Mouse (Mus musculus): ENCODE data around the gene Znfx1.

Gene Znfx1

DNA sequence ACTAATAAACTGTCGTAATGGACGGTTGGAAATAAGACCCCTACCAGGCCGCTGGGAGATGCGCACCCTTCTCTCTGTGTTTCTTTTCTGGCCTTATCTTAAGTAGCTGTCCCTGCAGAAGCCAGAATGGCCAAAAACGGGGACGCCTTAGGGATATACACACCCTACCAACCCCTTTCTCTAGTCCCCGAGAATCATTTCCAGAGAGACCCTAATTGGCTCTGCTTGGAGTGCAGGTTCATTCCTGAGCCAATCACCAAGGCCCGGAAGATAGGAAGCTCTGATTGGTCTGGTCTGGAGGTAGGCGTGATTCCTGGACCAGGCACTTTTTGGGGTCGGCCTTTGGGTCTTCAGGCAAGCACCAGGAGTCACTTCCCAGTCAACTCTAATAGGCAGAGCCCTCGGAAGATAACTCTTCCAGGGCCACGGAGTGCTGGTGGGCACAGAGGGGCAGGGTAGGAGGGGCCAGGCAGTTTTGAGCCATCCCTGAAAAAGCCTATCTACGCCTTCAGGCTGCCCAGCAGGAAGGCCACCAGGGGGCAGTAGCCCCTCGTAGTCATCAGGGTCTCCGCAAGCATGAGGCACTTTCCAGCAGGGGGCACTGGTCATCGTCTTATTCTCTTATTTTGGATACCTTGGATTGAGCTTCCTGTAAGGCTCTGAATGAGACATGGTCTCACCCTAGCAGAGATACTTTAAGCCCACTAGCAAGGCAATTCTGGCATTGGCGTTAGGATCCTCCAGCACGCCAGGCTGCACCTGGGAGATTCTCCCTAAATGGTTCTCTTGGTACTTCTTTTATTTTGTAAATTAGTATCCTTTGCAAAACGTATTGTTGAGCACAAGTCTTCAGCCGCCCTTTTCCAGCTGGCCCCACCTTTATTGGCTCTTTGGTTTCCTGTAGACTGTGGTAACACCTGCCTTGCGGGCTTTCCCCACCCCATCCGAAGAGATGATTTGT lies 9.1 kb upstream of the Znfx1 start:
- DNase-seq (ENCODE audit: low read depth in 1 of 2, low spot score in 2 of 2) = peak; percentile 74 to 87

DNA sequence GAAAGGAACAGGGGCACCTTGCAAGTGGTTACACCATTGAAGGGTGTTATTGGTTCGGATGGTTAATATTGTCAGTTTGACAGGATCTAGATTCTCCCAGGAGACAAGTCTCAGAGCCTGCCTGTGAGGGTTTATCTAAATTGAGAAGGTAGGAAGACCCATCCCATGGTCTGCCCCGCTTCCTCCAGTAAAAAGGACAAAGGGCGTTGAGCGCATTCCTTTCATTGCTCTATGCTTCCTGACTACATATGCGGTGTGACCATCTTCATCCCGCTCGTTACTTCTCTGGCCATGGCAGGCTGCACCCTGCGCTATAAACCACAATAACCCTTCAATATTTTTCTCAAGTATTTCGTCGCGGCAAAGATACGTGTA lies 8.4 kb upstream of the Znfx1 start:
- no peak for DNase-seq (ENCODE audit: low read depth in 1 of 2, low spot score in 2 of 2)

DNA sequence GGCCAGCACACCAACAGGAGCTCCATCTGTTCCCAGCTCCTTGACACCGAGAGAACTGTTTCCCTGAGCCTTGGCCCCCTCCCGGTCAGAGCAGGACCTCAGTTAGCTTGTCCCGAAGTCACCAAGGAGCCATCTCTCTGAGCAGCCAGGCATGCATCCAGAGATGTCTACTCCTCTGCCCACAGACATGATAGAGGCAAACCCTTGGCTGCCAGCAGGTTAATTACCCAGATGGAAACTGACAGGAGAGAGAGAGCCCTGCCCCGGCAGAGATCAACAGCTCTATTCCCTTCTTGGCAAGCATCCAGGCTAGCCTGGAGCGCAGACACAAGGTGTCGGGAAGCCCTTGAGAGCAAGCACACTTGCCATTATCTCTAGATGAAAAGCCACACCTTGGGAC lies 7.5 kb upstream of the Znfx1 start:
- DNase-seq (ENCODE audit: low read depth in 1 of 2, low spot score in 2 of 2) = no peak

DNA sequence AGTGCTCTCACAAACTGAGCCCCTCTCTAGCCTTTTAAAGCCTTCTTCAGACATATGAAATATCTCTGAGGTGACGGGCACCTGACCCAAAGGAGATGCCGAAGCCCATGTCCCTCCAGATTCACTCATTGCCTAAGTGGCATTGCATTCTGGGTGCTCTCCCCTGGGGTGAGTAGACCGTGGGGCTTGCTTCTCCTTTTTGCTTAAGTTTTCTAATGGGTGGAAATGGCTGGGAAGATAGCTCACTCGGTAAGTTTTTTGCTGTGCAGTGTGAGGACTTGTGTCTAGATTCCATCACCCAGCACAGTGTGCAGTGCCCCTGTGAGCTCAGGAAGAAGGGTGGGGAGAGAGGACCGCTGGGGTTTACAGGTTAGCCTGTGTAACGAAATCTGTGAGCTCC lies 4.8 kb upstream of the Znfx1 start:
- DNase-seq (ENCODE audit: low read depth in 1 of 2, low spot score in 2 of 2) = no peak

DNA sequence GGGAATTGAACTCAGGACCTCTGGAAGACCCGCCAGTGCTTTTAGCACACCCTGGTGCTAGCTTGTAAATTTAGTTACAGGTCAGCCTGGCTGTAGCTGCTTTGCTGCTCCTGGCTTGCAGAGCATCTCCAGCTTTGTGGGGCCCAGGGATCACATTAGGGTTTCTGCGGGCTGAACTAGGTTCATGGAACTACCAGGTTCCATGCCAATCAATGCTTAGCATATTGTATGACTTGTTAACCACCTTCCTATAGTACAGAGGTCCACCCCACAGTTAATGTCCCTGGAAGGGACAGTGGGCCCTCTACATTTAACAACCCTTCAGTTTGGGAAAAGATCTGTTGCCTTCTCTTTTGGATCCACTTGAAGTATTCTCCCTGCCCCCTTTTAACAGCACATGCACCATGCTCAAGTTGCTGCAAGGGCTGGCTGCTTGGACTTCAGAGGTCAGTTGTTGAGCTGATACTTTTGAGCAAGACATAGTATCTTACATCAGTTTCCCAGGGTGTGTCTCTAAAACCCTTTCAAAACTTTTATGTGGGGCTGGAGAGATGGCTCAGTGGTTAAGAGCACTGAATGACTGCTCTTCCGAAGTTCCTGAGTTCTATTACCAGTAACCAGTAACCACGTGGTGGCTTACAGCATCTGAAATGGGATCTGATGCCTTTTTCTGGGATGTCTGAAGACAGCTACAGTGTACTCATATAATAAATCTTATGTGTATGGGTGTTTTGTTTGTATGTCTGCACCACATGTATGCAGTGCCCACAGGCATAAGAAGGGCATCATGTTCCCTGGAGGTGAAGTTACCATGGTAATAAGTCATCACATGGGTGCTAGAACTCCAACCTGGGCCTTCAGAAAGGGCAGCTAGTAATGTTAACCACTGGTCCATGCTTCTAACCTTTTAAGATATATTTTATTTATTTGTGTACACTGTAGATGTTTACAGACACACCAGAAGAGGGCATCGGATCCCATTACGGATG lies 4.0 kb upstream of the Znfx1 start:
- no peak for DNase-seq (ENCODE audit: low read depth in 1 of 2, low spot score in 2 of 2)

DNA sequence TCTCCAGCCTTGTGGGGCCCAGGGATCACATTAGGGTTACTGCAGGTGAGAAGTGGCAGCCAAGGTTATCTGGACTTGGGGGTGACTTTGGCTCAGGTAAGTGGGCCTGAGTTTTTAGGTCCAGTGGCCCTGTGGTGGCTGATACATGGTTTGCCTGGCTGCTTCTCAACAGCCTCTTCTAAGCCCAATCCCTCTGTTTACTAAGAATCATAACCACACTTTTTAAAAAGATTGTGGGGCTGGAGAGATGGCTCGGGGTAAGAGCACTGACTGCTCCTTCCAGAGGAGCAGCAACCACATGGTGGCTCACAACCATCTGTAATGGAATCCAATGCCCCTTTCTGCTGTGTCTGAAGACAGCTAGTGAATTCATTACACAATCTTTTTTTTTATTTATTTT lies 3.2 kb upstream of the Znfx1 start:
- DNase-seq (ENCODE audit: low read depth in 1 of 2, low spot score in 2 of 2) = no peak

DNA sequence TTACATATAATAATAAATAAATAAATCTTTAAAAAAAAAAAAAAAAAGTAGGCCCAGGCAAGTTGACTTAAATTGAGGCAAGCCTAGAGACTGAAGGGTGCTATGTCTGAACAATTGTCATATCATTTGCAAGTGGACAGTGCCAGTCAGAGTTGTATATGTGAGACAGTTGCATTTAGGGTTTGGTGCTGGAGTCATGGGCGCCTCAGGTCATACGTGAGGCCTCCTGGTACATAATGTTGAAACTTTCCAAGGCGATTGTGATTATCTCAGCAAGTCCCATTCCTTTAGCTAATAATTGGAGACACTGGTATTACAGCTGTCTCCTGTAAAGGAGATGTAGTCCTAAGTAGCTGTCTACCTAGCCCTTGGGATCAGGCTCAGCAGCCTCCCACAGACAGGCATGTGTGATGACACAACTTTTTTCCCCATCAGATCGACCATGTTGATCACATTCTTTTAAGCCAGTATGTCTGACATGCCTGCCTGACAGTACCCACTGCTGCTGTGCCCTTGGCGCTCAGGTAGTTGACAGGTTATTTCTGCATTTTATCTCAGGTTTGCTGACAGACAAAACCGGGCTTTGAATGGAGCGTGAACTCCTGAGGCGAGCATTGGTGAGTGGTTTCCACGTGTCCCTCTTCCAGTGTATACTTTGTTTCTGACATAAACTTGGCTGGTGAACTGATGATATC lies 1.9 kb upstream of the Znfx1 start:
- DNase-seq (ENCODE audit: low read depth in 1 of 2, low spot score in 2 of 2) = no peak

DNA sequence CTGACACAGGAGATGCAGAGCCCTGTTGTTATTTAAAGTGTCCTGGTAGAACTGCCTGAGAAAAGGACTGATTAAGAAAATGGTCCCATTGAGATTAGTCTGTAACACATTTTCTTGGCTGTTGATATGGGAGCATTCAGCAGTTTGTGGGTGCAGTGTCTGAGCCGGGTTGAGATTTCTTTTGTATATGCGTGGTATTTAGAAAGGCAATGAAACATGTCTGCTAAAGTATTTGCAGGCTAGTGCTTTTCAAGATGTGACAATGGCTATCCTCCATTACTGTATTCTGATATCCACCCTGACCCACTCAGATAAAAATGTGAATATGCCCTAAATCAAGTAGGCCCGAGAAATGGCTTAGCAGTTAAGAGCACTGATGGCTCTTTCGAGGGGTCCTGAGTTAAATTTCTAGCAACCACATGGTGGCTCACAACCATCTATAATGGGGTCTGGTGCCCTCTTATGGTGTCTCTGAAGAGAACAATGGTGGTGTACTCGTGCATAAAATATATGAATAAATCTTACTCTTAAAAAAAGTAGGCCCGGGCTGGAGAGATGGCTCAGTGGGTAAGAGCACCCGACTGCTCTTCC lies 1.2 kb upstream of the Znfx1 start:
- DNase-seq (ENCODE audit: low read depth in 1 of 2, low spot score in 2 of 2) = no peak

DNA sequence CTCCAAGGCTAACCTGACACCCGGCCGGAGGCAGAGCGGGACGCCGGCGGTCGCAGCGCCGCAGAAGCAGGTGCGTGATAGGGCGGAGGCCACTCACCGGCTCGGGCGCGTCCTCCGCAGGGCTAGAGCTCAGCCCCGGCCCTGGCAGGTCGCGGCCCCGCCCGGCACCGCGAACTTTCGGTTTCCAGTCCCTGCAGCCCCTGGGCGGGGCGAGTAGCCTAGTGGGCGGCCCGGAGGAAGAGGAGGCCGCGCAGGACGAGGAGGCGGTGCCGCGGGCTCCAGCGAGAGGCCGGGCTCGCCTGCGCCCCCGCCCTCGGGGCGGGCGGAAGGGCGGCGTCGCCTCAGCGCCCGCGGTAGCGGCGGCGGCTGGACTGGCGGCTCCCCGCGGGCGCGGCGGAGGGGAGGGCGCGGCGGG lies 311 bp downstream of the Znfx1 start:
- DNase-seq (ENCODE audit: low read depth in 1 of 2, low spot score in 2 of 2) = peak; percentile 90 to 91

DNA sequence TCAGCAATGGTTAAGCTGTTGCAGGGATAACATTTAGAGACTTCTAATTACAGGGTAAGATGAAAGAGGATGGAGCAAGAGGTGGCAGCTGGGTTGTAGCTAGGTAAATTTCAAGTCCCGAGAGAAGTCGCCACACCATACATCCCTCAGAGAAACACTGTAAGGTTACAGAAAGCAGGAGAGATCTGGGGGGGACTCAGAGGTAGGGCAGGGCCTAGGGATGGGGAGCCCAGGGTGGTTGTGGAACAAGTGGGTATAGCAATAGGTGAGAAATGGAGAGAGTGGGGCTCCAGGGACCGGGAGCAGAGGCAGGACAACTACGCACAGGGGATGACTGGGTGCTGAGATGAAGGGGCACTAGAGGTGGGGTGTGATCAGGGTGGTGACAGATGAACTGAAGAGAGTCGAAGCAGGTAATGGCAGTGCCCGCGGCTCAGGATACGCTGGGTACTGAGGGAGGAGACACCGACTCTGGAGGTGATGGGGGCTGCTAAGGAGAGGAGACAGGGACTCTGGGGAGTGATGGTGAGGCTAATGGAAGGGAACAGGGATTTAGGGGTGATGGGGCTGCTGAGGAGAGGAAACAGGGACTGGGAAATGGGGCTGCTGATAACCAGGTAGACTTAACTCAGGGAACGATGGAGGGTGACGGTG lies 1.3 kb downstream of the Znfx1 start:
- DNase-seq (ENCODE audit: low read depth in 1 of 2, low spot score in 2 of 2) = no peak

DNA sequence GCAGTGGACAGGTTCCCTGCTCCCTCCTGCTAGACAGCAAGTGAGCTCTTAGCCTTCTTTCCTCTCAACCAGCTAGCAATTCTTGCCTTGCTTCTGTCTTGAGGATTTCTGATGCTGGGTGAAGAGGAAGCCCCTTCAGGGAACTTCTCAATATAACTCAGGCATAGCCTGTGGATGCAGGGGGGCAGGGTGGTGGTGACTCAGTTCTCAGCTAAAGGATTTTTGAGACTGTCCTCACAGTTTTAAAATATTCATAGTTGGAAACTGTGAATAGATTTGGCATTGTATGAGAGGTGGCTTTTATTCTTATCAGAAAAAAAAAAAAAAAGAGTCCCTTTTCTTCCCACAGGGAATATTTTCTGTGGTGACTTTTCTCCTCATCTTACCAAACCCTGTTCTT lies 2.1 kb downstream of the Znfx1 start:
- no peak for DNase-seq (ENCODE audit: low read depth in 1 of 2, low spot score in 2 of 2)

DNA sequence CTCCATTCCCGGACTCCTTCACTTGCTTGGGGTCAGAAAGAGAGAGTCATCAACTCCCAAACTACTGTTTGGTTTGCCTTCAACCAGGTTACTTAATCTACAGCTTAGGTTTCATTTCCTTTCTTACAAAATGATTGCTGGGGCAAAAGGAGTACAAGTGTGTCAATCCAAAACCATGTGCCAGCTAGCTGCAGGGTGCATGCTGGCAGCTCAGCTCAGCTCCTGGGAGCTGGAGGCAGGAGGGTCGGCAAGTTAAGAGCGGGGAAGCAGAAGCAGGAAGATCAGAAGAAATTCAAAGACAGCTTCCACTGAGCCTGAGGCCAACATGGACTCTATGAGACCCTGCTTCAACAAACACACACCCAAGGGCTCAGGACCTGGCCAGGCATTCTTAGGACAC lies 2.5 kb downstream of the Znfx1 start:
- no peak for DNase-seq (ENCODE audit: low read depth in 1 of 2, low spot score in 2 of 2)

DNA sequence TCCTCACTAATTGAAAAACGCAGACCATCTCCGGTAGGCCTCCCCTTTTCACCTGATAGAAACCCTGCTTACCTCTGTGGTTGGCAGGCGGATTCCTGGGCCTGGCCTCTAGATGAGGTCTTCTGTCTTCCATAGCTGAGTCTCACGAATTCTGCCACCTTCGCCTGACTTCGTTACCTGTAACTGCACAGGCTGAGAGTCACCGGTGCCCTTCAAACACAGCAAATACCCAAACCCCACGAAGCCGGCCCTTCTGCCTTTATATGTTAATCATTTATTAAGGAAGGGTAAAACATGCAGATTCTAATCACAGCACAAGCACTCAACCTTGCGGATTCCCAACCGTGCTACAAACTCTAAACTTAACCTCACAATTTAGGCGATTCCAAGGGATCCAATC lies 2.9 kb downstream of the Znfx1 start:
- no peak for DNase-seq (ENCODE audit: low read depth in 1 of 2, low spot score in 2 of 2)

DNA sequence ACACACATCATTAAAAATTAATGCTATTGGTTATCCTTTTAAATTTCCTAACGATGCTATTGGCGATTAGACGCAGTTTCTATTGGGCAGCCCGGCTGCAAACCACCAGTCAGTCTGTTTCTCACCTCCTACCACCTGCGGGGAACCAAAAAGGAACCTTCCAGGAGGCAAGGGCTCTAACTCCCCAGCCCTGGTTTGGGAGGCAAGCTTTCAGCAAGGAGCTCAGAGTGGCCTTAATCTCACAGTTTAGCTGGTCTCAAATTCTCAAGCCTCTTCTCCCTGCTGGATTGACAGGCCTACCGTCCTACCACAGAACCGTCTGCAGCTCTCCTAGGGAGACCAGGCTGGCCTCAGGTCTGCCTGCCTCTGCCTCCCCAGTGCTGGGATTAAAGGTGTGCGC lies 3.3 kb downstream of the Znfx1 start:
- no peak for DNase-seq (ENCODE audit: low read depth in 1 of 2, low spot score in 2 of 2)

DNA sequence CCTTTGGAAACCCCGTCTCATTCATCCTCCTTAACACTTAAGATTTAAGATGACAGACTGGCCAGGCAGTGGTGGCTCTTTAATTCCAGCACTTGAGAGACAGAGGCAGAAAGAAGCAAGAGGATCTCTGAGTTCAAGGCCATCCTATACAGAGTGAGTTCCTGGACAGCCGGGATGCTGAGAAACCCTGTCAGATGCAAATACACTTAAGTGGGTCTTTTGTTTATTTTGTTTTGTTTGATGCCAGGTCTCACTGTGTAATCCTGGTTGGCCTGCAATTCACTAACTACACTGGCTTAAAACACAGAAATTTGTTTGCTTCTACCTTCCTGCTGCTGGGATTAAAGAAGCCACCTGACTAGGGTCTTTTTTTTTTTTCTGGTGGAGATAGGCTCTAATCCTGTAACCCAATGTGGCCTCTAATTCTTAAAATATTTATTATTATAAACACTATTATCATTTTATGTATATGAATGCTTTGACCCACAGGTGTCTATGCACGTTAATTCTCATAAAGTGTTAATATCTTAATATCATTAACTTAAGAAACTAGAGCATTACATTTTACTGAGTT lies 3.9 kb downstream of the Znfx1 start:
- no peak for DNase-seq (ENCODE audit: low read depth in 1 of 2, low spot score in 2 of 2)

DNA sequence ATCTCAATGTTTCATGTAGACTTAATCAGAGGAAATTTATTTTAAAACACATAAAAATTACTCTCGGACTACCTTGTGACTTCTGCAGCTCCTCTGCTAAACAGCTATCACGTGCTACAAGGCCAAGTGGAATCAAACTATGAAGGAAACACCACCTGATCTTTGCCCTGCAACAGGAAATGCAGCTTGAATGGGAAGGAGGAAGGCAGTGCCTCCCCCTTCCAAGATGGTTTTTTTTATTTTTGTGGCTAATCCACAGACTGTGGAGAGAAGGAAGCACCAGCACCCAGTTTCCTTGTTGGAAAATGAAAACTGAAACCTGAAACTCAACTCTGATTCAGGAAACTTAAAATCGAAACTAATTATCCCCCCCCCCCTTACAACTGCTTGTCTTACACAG lies 4.6 kb downstream of the Znfx1 start:
- DNase-seq (ENCODE audit: low read depth in 1 of 2, low spot score in 2 of 2) = no peak

DNA sequence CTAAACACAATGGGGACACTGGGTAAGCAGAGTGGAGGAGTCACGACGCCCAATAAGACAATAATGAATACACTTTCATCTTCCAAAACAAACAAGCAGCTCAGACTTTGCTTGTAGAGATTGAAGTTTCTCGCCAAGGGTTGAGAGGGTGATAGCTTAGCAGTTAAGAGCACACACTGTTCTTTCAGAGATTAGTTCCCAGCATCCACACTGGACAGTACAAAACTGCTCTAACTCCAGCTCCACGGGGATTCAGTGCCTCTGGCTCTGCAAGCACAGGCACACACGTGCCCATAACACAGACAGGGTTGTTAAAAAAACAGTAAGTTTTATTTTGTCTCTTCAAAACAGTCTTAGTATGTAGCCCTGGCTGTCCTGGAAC lies 5.9 kb downstream of the Znfx1 start:
- no peak for DNase-seq (ENCODE audit: low read depth in 1 of 2, low spot score in 2 of 2)

DNA sequence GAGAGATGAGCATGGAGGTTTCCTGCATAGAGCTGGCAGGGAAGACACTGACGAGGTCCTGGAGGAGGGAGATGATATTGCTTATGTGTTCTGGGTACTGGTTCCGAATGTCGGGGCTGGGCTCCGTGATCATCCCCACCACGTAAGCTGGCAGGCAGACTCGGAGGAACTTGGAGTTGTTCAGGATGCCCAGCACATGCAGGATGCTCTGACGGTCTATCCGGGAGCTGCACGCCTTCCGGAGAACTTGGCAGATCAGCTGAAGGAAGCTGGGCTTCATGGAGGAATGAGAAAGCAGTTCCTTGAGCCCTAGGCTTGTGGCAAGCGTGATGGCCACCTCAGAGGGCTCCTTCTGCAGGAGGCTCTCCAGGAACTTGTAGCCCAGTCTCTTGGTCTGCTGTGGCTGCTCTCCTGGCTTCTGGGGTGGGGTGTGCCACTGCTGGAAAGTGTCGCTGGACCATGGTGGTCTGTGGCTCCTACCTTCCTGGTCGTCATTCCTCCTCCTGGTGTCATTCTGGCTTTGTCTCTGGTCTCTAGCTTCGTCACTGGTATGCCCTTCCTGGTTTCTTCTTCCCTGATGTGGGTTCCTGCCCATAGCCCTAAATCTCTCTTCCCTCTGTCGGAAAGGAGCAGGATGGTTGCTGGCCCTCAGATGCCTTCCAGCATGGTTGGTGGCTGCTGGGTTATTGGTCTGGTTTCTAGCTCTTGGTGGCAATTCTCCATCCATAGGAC lies 6.4 kb downstream of the Znfx1 start:
- DNase-seq (ENCODE audit: low read depth in 1 of 2, low spot score in 2 of 2) = no peak

DNA sequence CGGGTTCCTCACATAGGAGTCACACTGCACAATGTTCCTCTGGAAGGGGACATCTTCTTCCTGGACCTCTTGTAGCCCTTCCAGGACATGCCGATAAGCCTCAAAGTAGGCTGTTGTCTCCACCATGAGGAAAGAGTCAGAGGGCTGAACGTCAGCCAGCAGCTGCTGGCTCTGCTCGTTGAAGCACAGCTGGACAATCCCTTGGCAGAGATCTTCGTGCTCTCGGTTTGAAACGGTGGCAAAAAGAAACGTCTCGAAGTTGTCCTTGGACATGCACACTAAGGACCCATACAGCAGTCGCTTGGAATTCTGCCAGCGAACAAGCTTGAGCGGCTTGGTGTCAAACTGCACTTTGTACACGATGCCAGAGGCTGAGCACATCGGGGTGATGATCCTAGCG lies 7.4 kb downstream of the Znfx1 start:
- DNase-seq (ENCODE audit: low read depth in 1 of 2, low spot score in 2 of 2) = no peak

Measured in monocyte, adult 2 months (primary cell).